Mouse (Mus musculus) embryonic facial prominence, embryonic 12.5 days (tissue): Measurements from ENCODE around the gene Spata32. TPM values are rescaled to one million over a fixed set of nuclear protein-coding genes. Genes with fewer than 3 reads are reported as not detected.

Experiments
- ATAC-seq: fragments of 200-750 bp; cut with Nextera tagmentation; 2 replicates; pipeline ENCODE4 v1.8.0; 2017; ENCODE audit not compliant: insufficient number of reproducible peaks, insufficient read depth, low FRiP score, low TSS enrichment
- H3K27ac ChIP-seq: fragments of 300-500 bp; sonication (generic); 2 replicates; pipeline ENCODE4 v1.5.1; 2016; ENCODE audit warnings: mild to moderate bottlenecking
- H3K27me3 ChIP-seq: fragments of 300-500 bp; sonication (generic); 2 replicates; pipeline ENCODE4 v1.6.1; 2016; ENCODE audit warnings: mild to moderate bottlenecking, moderate library complexity
- H3K36me3 ChIP-seq: fragments of 300-500 bp; sonication (generic); 2 replicates; pipeline ENCODE4 v1.6.1; 2016; ENCODE audit warnings: mild to moderate bottlenecking
- H3K4me1 ChIP-seq: fragments of 300-500 bp; sonication (generic); 2 replicates; pipeline ENCODE4 v1.6.1; 2016
- H3K4me2 ChIP-seq: fragments of 300-500 bp; sonication (generic); replicated peaks from 2 replicates; pipeline ENCODE4 v1.6.1; 2016; ENCODE audit warnings: mild to moderate bottlenecking, moderate library complexity
- H3K4me3 ChIP-seq: fragments of 300-500 bp; sonication (generic); 2 replicates; pipeline ENCODE4 v1.5.1; 2016; ENCODE audit warnings: mild to moderate bottlenecking
- H3K9ac ChIP-seq: fragments of 300-500 bp; sonication (generic); 2 replicates; pipeline ENCODE4 v1.6.1; 2016; ENCODE audit warnings: mild to moderate bottlenecking, moderate library complexity
- H3K9me3 ChIP-seq: fragments of 300-500 bp; sonication (generic); 2 replicates; pipeline ENCODE4 v1.6.1; 2016; ENCODE audit warnings: mild to moderate bottlenecking, moderate library complexity
- WGBS: fragments of 180-500 bp; shearing (Covaris S2); methylation state at CpG from one replicate; pipeline ENCODE4 v1.1.7; 2016; 5-methylcytosine and 5-hydroxymethylcytosine counted together
- polyA plus RNA-seq: library from polyadenylated mRNA; unstranded; fragments of >200 nt; fragmentation: Nextera tagmentation; extraction: Ambion mirVana; gene quantifications from 2 replicates; pipeline ENCODE4 v1.2.1, GENCODE M21; 2016

The Spata32 gene
- not detected in 2 replicates for polyA plus RNA-seq

- peak within 1 kb of the TSS; percentile 36 for H3K4me3 ChIP-seq
- peaks cover 6% of the 10 kb centered on the region; the same call in 1 of the 2 replicates for H3K27me3 ChIP-seq
- ATAC-seq = peak; percentile 50
- WGBS = under 1% methylated on average over 45 of the region's 45 CpGs
- H3K27ac ChIP-seq = no peak within 1 kb of the TSS
- peaks cover 23% of the 10 kb centered on the region for H3K36me3 ChIP-seq
- no peaks in the 10 kb centered on the region for H3K9me3 ChIP-seq
- H3K9ac ChIP-seq = peak within 1 kb of the TSS; percentile 47; the same call in 1 of the 2 replicates
- H3K4me2 ChIP-seq = peak within 1 kb of the TSS; percentile 91
- peaks cover 6% of the 10 kb centered on the region; the same call in 1 of the 2 replicates for H3K4me1 ChIP-seq
Observed at GRCm38 (mm10) chr11:103217790-103218516, at the start of gene Spata32. Gene Spata32, minus strand, starts transcription at chr11:103218432.

- Histone ChIP-seq H3K4me1 (peaks cover 33% of the 10 kb centered on the region), H3K9me3 (no peaks in the 10 kb centered on the region), H3K9ac (peak within 1 kb of the TSS; percentile 58), H3K27ac (peak within 1 kb of the TSS; percentile 90), H3K36me3 (no peaks in the 10 kb centered on the region), H3K4me3 (peak within 1 kb of the TSS; percentile 55), H3K4me2 (peak within 1 kb of the TSS; percentile 79), H3K27me3 (no peaks in the 10 kb centered on the region)
- ATAC-seq = peak; percentile 99
- under 1% methylated on average over 54 of the region's 55 CpGs for WGBS
Observed at GRCm38 (mm10) chr11:103267346-103268219, 49.4 kb upstream of the Spata32 start, which contains the start of gene Map3k14. Gene Map3k14, minus strand, starts transcription at chr11:103267472.

- no peaks in the 10 kb centered on the region for H3K36me3 ChIP-seq
- H3K27ac ChIP-seq = peak overlapping the region; percentile 38
- peak overlapping the region; percentile 58 for H3K9ac ChIP-seq
- H3K4me2 ChIP-seq = peak overlapping the region; percentile 79
- no peaks in the 10 kb centered on the region for H3K27me3 ChIP-seq
- peaks cover 40% of the 10 kb centered on the region for H3K4me1 ChIP-seq
- no peak; the same call in 1 of the 2 replicates for ATAC-seq
- under 1% methylated on average over 38 of the region's 42 CpGs for WGBS
- H3K4me3 ChIP-seq = peak overlapping the region; percentile 55
- H3K9me3 ChIP-seq = no peaks in the 10 kb centered on the region
Observed at GRCm38 (mm10) chr11:103266729-103267345, 48.6 kb upstream of the Spata32 start.

GRCm38 (mm10) chr11:103265856-103266255 is 47.6 kb upstream of the Spata32 start:
- no peak overlapping the region for H3K4me3 ChIP-seq
- H3K9me3 ChIP-seq = no peaks in the 10 kb centered on the region
- ATAC-seq = no peak
- no peaks in the 10 kb centered on the region for H3K36me3 ChIP-seq
- peaks cover 40% of the 10 kb centered on the region for H3K4me1 ChIP-seq
- no peak overlapping the region for H3K27ac ChIP-seq
- no peak overlapping the region for H3K9ac ChIP-seq
- no peaks in the 10 kb centered on the region for H3K27me3 ChIP-seq
- WGBS = 41% methylated on average over 2 of the region's 2 CpGs
- H3K4me2 ChIP-seq = peak overlapping the region; percentile 79

GRCm38 (mm10) chr11:103265211-103265610 is 47.0 kb upstream of the Spata32 start:
- Histone ChIP-seq H3K36me3 (no peaks in the 10 kb centered on the region), H3K27me3 (no peaks in the 10 kb centered on the region), H3K4me1 (peaks cover 40% of the 10 kb centered on the region), H3K9me3 (no peaks in the 10 kb centered on the region), H3K4me3 (no peak overlapping the region), H3K4me2 (no peak overlapping the region), H3K9ac (no peak overlapping the region), H3K27ac (no peak overlapping the region)
- WGBS = 41% methylated on average over 7 of the region's 7 CpGs
- no peak for ATAC-seq

GRCm38 (mm10) chr11:103264427-103265005 is 46.3 kb upstream of the Spata32 start:
- Histone ChIP-seq H3K4me1 (peaks cover 40% of the 10 kb centered on the region), H3K9ac (no peak overlapping the region), H3K4me3 (no peak overlapping the region), H3K36me3 (no peaks in the 10 kb centered on the region), H3K4me2 (no peak overlapping the region), H3K9me3 (no peaks in the 10 kb centered on the region), H3K27me3 (no peaks in the 10 kb centered on the region), H3K27ac (no peak overlapping the region)
- 78% methylated on average over 20 of the region's 20 CpGs for WGBS
- ATAC-seq = no peak

GRCm38 (mm10) chr11:103263551-103263950 is 45.3 kb upstream of the Spata32 start:
- Histone ChIP-seq H3K4me3 (no peak overlapping the region), H3K4me2 (no peak overlapping the region), H3K4me1 (peaks cover 40% of the 10 kb centered on the region), H3K9ac (no peak overlapping the region), H3K27ac (no peak overlapping the region), H3K27me3 (no peaks in the 10 kb centered on the region), H3K36me3 (no peaks in the 10 kb centered on the region), H3K9me3 (no peaks in the 10 kb centered on the region)
- 61% methylated on average over 10 of the region's 10 CpGs for WGBS
- ATAC-seq = no peak

DNA sequence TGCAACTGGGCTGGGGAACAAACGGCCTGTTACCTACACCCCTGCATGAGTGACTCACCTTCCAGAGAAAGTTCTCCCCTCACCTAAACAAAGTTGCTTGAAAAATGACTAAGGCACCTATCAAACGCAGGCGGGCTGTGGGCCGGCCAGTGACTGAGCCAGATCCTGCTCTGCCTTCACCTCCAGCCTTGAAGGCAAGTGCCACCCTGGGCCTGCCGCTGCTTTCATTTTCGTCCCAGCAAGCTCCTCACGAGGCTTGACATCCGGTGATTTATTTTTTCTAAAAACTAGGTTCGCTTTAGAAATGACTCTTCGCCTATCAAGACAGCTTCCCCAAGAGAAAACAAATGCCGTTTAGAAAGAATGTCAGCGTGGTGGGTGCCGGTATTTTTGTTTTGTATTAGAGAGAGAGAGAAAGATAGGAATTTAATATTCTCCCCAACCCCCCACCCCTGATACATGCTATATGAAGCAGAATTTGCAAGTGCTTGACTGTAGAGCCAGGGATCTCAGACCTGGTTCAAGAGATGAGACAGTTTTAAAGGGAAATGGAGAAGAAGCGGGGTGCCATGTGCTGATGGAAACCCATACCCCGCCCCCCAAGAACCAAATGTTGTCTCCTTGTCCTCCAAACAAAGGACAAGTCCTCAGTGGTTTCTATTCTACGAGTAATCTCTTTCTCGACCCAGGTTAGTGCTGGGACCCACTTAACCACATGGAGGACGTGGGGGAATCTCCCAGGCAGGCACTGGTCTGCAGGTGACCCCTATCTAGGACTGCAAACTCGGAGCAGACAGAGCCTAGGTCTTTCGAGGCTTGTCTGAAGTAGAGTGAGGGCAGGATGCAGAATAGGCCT is 44.4 kb upstream of the Spata32 start:
- Histone ChIP-seq H3K4me3 (no peak overlapping the region), H3K27me3 (no peaks in the 10 kb centered on the region), H3K36me3 (no peaks in the 10 kb centered on the region), H3K27ac (no peak overlapping the region), H3K9ac (no peak overlapping the region), H3K9me3 (no peaks in the 10 kb centered on the region), H3K4me1 (peaks cover 34% of the 10 kb centered on the region), H3K4me2 (no peak overlapping the region)
- no peak for ATAC-seq
- 65% methylated on average over 20 of the region's 20 CpGs for WGBS

- H3K27me3 ChIP-seq = no peaks in the 10 kb centered on the region
- H3K36me3 ChIP-seq = no peaks in the 10 kb centered on the region
- H3K27ac ChIP-seq = no peak overlapping the region
- peaks cover 34% of the 10 kb centered on the region for H3K4me1 ChIP-seq
- no peak overlapping the region for H3K4me3 ChIP-seq
- no peak overlapping the region for H3K9ac ChIP-seq
- no peak for ATAC-seq
- 80% methylated on average over 7 of the region's 7 CpGs for WGBS
- H3K9me3 ChIP-seq = no peaks in the 10 kb centered on the region
- H3K4me2 ChIP-seq = no peak overlapping the region
Observed at GRCm38 (mm10) chr11:103261671-103262411, 43.6 kb upstream of the Spata32 start.

GRCm38 (mm10) chr11:103260515-103261192 is 42.4 kb upstream of the Spata32 start:
- no peaks in the 10 kb centered on the region for H3K36me3 ChIP-seq
- no peaks in the 10 kb centered on the region for H3K9me3 ChIP-seq
- peaks cover 23% of the 10 kb centered on the region for H3K4me1 ChIP-seq
- H3K4me3 ChIP-seq = no peak overlapping the region
- no peak overlapping the region for H3K4me2 ChIP-seq
- no peak overlapping the region for H3K27ac ChIP-seq
- no peaks in the 10 kb centered on the region for H3K27me3 ChIP-seq
- H3K9ac ChIP-seq = no peak overlapping the region
- WGBS = 80% methylated on average over 12 of the region's 12 CpGs
- no peak for ATAC-seq
